Mouse (Mus musculus) cerebellum, adult 11 months (tissue): ENCODE data around the gene Gak.

Source experiments
- DNase-seq: peaks from one replicate; pipeline ENCODE4 v3.0.0; 2022

Gak gene

GRCm38 (mm10) chr5:108581361-108581891 is 48.1 kb downstream of the Gak start:
- DNase-seq = peak; percentile 57

DNA sequence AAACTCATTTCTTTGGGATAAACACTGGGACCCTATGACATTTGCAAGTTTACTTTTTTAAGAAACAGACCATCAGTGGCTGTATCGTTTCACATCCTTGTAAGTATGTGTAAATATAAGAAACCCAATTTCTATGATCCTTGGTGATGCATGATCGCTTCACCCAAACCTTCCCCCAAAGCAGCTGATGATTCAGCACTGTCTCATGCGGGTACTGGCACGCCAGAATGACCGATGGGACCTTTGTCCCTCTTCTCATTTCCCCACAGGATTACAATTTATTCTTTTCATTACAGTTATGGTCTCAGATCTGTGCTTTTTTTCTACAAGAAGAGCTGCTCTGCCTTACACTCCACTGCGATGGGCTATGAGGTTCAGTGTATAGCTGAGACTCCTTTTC is 56.5 kb downstream of the Gak start:
- DNase-seq = no peak

DNA sequence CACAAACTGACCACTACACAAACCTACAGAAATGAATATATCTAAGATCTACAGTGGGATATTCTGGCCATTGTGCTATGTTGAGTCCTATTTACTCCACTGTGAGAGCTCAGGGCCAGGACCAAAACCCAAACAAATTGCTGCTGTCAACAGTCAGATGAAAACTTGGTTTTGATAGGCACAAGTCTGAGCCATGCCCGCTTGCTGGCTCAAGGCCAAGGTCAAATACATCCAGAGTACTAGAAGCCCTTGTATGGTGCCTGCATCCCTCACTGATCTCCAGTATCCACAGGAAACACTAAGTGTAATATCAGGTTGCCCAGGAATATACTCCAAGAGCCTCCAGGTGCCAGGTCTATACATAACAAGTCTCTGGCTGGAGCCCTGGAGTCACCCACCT is 58.6 kb downstream of the Gak start:
- DNase-seq = no peak

GRCm38 (mm10) chr5:108567104-108567503 is 62.5 kb downstream of the Gak start:
- DNase-seq = no peak

GRCm38 (mm10) chr5:108566523-108566922 is 63.0 kb downstream of the Gak start:
- DNase-seq = no peak

- DNase-seq = no peak
Measured at GRCm38 (mm10) chr5:108565381-108565780, 64.2 kb downstream of the Gak start.

- no peak for DNase-seq
Measured at GRCm38 (mm10) chr5:108564346-108564745, 65.2 kb downstream of the Gak start.

DNA sequence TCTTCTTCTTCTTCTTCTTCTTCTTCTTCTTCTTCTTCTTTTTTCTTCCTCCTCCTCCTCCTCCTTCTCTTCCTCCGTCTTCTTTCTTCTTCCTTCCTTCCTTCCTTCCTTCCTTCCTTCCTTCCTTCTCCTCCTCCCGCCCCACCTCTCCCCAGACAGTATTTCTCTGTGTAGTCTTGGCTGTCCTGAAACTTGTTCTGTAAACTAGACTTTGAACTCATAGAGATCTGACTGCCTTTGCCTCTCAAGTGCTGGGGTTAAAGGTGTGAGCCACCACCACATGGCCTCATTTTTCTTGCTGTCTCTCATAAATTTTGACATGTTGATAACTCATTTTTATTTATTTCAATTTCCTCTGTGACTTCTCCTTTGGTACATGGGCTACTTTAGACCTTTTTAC is 67.1 kb downstream of the Gak start:
- DNase-seq = no peak

DNA sequence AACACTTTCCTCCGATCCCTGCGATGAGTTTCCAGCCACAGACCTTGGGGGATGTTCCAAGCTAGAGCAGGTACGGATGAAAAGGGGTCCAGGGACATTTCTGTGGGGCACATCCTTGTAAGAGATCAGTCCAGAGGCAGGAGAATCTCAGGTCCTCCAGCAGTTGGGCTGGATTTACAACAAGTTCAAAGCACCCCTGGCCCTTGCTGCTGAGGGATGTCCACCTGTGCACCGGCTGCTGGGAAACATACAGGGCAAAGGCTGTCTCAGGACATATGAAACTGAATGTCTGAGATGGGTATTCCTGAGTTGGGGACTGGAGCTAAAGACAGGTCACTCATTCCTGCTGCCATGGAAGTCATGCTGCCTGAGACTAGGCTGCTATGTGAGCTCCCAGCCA is 72.6 kb downstream of the Gak start:
- no peak for DNase-seq

DNA sequence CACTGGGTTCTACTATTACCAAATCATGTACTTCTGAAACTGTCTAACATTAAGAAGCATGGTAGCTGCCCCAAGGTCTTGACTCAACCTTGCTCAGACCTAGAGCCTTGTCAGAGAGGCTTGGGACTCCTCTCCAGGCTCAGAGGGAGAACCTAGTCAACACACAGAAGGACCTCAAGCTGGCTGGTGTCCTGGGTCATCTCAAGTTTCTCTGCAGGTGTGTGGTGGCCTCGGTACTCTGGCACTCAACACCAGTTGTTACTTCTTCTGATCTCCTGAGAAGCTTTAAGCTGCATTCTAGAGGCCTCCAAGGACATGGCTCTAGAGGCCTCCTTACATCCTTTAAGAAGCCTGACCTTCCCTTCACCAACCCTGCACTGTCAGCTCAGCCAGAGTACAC is 75.5 kb downstream of the Gak start:
- no peak for DNase-seq

DNA sequence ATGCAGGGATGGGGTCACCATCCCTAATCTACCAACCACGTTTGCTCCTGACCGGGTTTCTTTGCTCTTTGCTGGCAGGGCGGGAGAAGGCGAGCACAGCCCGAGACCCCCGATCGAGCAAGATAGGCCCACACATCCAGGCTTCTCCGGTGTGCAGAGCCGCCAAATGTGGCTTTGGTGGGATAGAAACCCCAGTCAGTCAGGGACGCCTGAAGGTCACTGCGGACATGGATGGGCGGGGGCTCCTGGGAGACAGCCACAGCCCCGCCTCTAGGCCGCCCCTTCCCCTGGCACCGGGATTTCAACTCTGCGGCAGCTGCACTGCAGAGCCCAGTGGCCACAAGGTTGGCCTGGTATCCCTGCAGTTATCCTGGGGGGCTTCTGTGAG is 79.4 kb downstream of the Gak start:
- no peak for DNase-seq

GRCm38 (mm10) chr5:108549489-108550206 is 79.9 kb downstream of the Gak start, which contains the start of gene Cplx1:
TSS of gene Cplx1 (minus strand) at chr5:108550024.
- peak; percentile 81 for DNase-seq

DNA sequence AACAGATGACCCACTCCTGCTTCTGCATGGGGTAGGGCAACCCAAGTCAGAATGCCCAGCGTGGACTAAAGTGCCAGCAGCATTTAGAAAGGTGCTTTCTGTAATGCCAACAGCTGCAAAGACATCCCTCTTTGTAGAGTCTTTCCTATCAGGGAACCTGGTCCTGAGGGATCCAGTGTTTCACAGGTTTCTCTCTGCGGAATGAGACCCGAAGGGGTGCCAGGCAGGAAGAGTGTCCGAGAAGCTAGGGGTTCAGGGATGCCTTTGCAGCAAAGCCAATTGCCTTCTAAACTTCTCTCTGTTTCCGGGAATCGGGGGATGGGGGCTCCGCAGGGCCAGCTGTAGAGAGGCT is 80.4 kb downstream of the Gak start:
- DNase-seq = no peak

DNA sequence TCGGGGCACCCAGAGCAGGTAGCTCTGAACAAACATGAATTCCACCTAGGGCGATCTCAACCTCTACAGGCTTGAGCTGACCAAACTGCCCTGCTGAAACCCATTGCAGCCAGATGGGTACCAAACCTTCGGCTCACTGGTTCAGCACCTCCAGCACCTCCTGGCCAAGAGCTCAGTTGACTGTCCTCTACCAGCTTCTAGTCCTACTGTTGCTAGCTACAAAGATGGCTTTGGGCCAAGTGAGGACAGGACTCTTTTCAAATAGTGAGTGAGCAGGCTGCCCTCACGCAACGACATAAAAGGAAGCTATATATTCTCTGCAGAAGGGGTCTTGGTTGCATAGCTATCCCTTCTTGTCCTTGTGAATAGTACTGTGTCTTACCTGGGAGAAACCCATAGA is 81.9 kb downstream of the Gak start:
- no peak for DNase-seq

GRCm38 (mm10) chr5:108543516-108544291 is 85.9 kb downstream of the Gak start:
- DNase-seq = no peak

- DNase-seq = no peak
Measured at GRCm38 (mm10) chr5:108534188-108534587, 95.4 kb downstream of the Gak start.

DNA sequence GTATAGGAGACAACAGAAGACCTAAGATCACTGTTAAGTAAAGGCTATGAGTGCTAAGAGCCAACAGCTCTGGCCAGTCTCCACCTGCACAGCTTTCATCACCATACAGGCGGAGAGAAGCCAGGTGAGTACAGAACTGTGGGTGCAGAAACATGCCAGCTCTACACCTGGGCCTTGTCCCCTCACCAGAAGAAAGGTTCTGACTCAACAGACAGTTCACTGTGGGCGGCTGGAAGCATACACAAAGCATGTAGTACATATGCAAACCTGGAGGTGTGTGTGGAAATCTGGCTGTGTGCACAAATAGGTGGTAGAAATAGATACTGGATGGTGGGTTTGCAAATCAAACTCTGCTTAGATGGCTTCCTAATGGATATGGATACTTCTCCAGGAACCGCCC is 107.0 kb downstream of the Gak start:
- DNase-seq = no peak

DNA sequence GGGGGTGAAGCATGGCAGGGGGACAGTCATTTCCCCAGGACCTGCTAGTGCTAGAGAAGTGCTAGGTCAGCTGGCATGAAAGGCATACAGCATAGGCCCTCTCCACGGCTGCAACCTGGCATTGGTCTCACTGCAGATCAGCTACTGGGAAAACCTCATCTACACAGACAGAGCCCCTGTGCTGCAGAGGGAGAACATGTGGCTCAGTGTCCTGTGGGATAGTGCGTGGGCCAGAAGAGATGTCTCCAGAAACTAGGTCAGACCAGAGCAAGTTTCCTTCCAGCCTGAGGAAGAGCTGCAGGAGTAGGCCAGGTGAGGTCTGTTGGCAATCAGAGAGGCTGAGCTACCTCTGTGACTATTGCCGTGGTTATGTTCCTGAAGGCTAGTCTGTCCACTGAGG is 107.7 kb downstream of the Gak start:
- DNase-seq = no peak

- no peak for DNase-seq
Measured at GRCm38 (mm10) chr5:108521016-108521415, 108.5 kb downstream of the Gak start.

- no peak for DNase-seq
Measured at GRCm38 (mm10) chr5:108520153-108520552, 109.4 kb downstream of the Gak start.
